Mouse (Mus musculus): ENCODE measurements around the gene Pkd1l3. TPM values are rescaled to one million over a fixed set of nuclear protein-coding genes. Genes with fewer than 3 reads are reported as not detected.

The Pkd1l3 gene
- total RNA-seq (2021): under 1 TPM in 1 of 2 experiments, not detected in 1; 0.08 TPM
- long read RNA-seq, experiment 1, partial matches to known transcripts: 1 of 1 reads
- long read RNA-seq, experiment 1, other reads (novel, unspliced or antisense): 0 of 1 reads
- long read RNA-seq, experiment 2, partial matches to known transcripts: 0 of 2 reads
- long read RNA-seq, experiment 2, other reads (novel, unspliced or antisense): 2 of 2 reads

- no peak for DNase-seq (ENCODE audit: low spot score in 2 of 2)
Observed at GRCm38 (mm10) chr8:109614243-109615210, at the start of gene Pkd1l3. Pkd1l3 (plus strand) TSS chr8:109614517.

DNA sequence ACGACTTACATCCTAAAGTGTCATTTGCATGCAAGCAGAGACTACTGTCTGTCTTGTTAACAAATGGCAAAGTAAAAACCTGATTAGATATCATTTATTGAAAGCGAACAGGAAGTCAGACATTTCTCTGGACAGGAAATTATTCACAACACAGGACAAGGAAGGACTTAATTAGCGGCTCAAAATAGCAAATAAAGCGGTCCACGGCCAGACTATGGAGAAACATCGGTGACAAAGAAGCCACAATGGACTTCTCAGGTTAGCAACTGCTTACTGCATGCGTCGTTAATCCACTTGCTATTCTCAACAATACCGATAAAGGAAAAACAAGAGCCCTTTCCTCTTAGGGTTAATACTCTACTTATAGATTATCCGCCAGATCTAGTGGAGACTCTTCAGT lies 49.6 kb upstream of the Pkd1l3 start:
- DNase-seq (ENCODE audit: low spot score in 2 of 2): no peak

DNA sequence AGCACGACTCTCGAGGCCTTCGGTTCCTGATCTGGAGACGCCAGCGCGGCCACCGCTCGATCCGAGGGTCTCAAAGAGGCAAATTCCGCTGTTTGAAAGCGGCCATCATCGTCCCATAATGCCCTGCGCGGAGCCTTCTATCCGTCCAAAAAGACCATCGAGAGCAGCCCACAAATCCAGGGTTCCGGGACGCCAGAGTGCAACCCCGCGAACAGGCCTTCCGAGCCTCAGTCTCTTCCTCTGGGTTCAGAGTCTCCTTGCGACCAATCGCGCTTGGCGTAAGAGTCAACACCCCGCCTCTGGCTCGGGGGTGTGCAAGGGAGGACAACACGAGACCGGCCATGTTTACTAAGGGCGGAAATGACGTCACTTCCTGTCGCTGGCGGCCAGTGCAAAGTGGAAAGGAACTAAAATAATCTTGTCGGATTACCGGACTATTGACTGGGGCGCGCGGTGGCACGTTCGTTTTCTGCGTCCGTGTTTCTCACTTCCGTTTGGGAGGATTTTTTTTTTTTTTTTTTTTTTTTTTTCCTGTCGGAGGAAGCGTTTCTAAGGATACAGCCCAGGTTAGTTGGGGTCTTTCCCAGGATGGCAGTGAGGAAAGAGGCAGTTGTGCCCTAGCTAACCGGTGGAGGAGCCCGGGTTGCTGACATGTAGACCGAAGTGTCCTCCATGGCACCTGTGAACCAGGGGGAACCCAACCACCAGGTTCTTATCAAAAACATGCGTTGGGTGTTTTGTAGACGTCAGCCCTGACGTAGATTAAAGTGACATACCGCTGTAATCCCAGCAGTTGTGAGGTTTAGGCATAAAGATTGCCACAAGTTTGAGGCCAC lies 48.6 kb upstream of the Pkd1l3 start, which contains the start of the genes Dhx38 and Txnl4b:
Gene Dhx38, minus strand, starts transcription at position 364 of the 836 bp plus-strand sequence.
Gene Txnl4b, plus strand, starts transcription at position 395 of the 836 bp plus-strand sequence.
- DNase-seq (ENCODE audit: low spot score in 2 of 2): peak; percentile 88 to 97

- no peak for DNase-seq (ENCODE audit: low spot score in 2 of 2)
Observed at GRCm38 (mm10) chr8:109571139-109571538, 43.2 kb upstream of the Pkd1l3 start.

- no peak for DNase-seq (ENCODE audit: low spot score in 2 of 2)
Observed at GRCm38 (mm10) chr8:109576311-109576710, 38.0 kb upstream of the Pkd1l3 start.

DNA sequence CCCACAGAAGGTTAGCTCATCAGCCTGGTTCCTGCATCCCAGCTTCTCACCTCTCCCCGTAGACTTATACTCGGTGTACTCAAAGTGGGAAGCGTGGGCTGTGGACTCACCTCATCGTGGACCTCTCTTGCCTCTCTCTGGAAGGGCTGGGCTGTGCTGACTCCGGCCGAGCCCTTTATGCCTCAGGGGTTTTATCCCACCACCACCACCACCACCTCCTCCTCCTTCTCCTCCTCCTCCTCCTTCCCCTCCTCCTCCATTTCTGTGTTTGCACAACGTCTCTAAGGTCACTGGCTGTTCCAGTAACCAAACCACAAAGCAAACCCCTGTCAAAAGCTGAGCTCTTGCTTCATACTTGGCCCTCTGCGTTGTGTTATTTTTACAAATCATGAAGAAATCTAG lies 35.4 kb upstream of the Pkd1l3 start, which contains the start of gene Hp:
Gene Hp, minus strand, starts transcription at position 273 of the 402 bp plus-strand sequence.
- no peak for DNase-seq (ENCODE audit: low spot score in 2 of 2)

DNA sequence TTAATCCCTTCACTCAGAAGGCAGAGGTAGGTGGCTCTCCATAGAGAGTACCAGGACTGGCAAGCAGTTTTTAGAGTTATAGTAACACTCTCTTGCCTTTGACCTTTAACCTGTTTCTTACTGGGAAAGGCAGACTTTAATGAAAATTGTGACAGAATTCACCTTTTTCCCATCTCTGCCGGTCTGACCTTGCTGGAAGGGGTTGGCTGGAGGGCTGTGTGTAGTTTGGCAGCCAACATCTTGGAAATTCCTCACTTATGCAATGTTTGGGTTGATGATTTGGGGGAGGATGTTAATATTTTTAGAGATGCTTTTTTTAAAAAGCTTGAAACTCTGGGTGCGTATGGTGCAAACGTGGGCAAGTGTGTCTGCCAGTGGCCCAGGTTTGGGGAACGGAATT lies 30.0 kb upstream of the Pkd1l3 start:
- no peak for DNase-seq (ENCODE audit: low spot score in 2 of 2)

DNA sequence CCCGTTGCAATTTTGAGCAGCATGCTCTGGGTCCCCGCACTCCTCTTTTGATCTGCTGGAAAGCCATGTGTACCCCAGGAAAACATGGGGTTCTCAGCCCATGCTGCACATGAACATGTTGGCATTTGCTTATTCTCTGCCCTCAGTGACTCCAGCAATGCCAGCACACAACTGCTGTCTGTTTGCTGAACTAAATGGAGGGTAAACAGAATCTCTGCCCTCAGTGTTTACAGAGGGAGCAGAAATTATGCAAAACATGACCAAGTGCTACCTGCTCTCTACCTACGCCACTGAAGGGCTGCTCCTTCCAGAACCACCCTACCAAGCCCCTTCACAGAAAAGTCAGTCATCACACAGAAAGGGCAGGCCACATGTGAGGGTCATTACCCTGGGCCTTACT lies 29.5 kb upstream of the Pkd1l3 start:
- no peak for DNase-seq (ENCODE audit: low spot score in 2 of 2)

GRCm38 (mm10) chr8:109585652-109586051 lies 28.7 kb upstream of the Pkd1l3 start:
- no peak for DNase-seq (ENCODE audit: low spot score in 2 of 2)

DNA sequence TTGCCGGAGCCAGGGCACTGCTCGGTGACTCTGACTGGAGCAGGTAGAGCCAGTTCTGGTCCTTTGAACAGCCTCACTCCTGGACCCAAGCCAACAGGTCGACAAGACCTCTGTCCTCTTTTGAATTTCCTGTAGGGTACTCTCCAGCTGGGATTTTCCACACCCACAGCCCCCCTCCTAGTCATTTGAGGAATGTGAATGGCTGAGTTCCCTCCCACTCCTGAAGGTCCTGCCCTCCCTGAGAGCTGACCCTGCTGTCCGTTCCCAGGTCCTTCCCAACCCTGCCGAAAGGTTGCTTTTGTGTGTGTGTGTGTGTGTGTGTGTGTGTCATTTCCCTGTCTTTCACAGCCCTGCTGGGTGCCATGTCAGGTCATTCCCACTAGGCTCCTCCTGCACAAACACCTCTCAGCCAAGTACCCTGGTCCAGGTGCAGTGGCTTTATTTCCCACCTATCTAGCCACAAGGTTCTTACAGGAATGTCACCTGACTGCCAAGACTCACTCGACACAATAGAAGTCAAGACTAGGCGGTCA lies 27.3 kb upstream of the Pkd1l3 start:
- DNase-seq (ENCODE audit: low spot score in 2 of 2): no peak

- DNase-seq (ENCODE audit: low spot score in 2 of 2): no peak
Observed at GRCm38 (mm10) chr8:109590901-109591300, 23.4 kb upstream of the Pkd1l3 start.

GRCm38 (mm10) chr8:109591367-109591766 lies 22.9 kb upstream of the Pkd1l3 start:
- DNase-seq (ENCODE audit: low spot score in 2 of 2): no peak

- DNase-seq (ENCODE audit: low spot score in 2 of 2): no peak
Observed at GRCm38 (mm10) chr8:109592164-109592563, 22.2 kb upstream of the Pkd1l3 start.

DNA sequence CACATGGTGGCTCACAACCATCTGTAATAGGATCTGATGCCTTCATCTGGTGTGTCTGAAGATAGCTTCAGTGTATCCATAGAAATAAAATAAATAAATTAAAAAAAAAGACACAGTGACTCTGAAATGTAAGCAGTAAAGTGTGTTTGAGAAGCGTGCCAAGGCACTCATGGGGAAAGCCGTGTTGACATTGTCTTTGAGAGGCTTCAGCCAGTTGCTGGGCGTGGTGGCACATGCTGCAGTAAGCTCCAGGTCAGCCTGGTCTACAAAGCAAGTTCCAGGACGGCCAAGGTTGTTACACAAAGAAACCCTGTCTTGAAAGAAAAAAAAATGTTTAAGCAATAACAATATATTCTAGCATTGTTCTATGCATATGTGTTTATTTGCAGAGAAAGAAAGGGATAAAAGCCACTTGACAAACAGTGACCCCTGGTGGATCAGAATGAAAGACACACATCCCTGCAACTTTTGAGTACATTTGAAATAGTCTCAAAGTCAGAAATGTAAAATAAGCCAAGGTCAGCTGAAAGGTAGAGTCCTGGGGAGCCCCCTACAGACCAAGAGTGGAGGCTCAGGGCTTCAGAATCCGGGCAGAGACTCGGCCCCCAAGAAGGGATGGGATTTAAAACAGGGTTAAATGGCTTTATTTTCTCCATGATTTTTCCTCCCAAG lies 21.1 kb upstream of the Pkd1l3 start:
- DNase-seq (ENCODE audit: low spot score in 2 of 2): no peak

- DNase-seq (ENCODE audit: low spot score in 2 of 2): peak in 1 of 2 experiments; percentile 32
Observed at GRCm38 (mm10) chr8:109595854-109596253, 18.5 kb upstream of the Pkd1l3 start.

GRCm38 (mm10) chr8:109606725-109607124 lies 7.6 kb upstream of the Pkd1l3 start:
- no peak for DNase-seq (ENCODE audit: low spot score in 2 of 2)

DNA sequence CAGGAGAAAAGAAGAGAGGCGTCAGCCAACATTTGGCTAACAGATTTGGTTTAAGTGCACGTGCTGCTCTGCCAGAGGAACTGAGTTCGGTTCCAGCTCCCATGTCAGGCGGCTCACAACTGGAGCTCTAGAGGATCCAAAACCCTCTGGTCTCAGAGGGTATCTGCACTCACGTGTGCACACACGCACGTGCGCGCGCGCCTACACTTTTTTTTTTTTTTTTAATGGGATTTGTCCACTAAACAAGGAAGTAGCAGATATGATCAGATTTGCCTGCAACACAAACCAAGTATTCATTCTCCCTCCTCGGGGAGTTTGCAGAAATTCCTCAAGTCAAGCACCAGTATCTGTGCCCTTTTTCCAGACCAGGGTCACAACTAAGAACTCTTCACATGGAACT lies 6.7 kb upstream of the Pkd1l3 start:
- DNase-seq (ENCODE audit: low spot score in 2 of 2): no peak

DNA sequence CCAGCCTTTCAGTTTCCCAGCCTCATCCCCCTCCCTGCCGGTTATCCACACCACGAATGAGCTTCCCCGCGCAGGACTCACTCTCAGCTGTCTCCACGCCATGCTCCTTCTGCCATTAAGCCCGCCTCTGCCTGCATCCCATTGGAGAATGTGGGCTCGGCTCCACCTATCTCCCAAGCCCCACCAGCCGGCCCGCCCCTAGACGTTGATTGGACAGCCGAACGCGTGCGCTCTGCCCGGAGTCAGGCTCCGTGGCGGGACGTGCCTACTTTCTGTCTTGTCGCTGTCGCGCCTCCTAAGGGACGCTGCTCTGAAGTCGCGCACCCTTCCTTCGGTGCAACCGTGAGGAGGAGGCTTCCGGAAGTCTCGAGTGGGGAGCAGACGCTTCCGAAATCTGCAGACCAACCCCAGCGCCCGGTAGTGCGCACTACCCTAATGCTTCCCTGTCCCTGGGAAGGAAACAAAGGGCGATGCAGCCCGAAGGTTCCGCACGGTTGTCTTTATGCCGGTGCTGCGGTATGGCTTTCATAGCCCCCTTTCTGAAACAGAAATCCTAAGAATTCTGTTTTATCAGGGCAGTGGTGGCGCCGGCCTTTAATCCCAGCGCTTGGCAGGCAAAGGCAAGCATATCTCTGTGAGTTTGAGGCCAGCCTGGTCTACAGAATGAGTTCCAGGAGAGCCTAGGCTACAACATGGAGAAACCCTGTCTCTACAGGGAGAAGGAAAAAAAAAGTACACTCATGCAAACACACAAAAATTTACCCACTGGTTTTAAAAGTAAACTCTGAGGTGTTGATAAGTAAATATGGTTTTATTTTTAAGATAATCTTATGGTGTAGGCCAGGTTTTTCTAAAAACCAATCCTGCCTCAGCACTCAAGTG lies 5.8 kb upstream of the Pkd1l3 start, which contains the start of gene Dhodh:
Gene Dhodh, minus strand, starts transcription at position 403 of the 882 bp plus-strand sequence.
- peak; percentile 76 to 94 for DNase-seq (ENCODE audit: low spot score in 2 of 2)

DNA sequence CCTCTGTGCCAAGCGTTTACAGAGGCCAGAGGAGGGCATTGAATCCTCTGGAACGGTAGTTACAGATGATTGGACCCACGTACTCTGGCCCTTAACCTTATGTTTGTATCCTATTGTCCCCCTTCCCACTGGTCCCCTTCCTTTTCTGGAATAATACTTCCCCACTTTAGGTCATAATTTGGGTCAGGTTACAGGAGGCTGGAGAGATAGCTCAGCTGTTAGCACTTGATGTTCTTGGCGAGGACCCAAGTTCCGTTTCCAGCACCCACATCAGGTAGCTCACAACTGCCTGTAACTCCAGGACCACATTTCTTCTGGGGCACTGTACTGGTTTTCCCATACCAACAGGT lies 5.2 kb upstream of the Pkd1l3 start:
- no peak for DNase-seq (ENCODE audit: low spot score in 2 of 2)
